Mouse (Mus musculus) heart, postnatal 36 days (tissue): ENCODE measurements around the gene Sirt7. TPM values are rescaled to one million over a fixed set of nuclear protein-coding genes. Genes with fewer than 3 reads are reported as not detected.

Experiments used
- DNase-seq, 2 experiments: peaks; one replicate each; pipeline ENCODE4 v3.0.0; 2021 to 2022
- intact Hi-C: fragments of 180-260 bp; cut with DNase I; formaldehyde crosslinking; loops from one replicate; pipeline ENCODE4 v1.15.1; 2025
- total RNA-seq, 2 experiments: library from RNA; stranded (reverse); gene quantifications; 2 replicates each; pipeline ENCODE4 v1.2.3; 2021

Sirt7 gene
- total RNA-seq, 2 experiments from 2014 or later: 10.0 to 10.1 TPM

- intact Hi-C loops: no loop called here
- DNase-seq: no peak
Measured at GRCm38 (mm10) chr11:120642939-120643600, 18.0 kb upstream of the Sirt7 start.

- intact Hi-C loops: no loop called here
Measured at GRCm38 (mm10) chr11:120641869-120642268, 16.8 kb upstream of the Sirt7 start.

GRCm38 (mm10) chr11:120641255-120641654 lies 16.2 kb upstream of the Sirt7 start:
- intact Hi-C loops: no loop called here
- no peak for DNase-seq

More at GRCm38 (mm10) chr11:120641869-120642268, 16.8 kb upstream of the Sirt7 start:
- DNase-seq: no peak

- intact Hi-C loops: no loop called here
- no peak for DNase-seq
Measured at GRCm38 (mm10) chr11:120634810-120635209, 9.8 kb upstream of the Sirt7 start.

- DNase-seq: peak; percentile 88 to 92
- intact Hi-C loops: no loop called here
Measured at GRCm38 (mm10) chr11:120633520-120634343, 8.7 kb upstream of the Sirt7 start, which contains the start of gene Mafg. Gene Mafg, minus strand, starts transcription at chr11:120633600.

- intact Hi-C loops: no loop called here
- DNase-seq: peak; percentile 71 to 82
Measured at GRCm38 (mm10) chr11:120632559-120633519, 7.8 kb upstream of the Sirt7 start.

GRCm38 (mm10) chr11:120631726-120632448 lies 6.8 kb upstream of the Sirt7 start:
- intact Hi-C loops: no loop called here
- no peak for DNase-seq

GRCm38 (mm10) chr11:120630881-120631725 lies 6.1 kb upstream of the Sirt7 start:
- intact Hi-C loops: no loop called here
- DNase-seq: no peak

GRCm38 (mm10) chr11:120630401-120630871 lies 5.4 kb upstream of the Sirt7 start:
- intact Hi-C loops: no loop called here
- peak in 1 of 2 experiments; percentile 63 for DNase-seq

GRCm38 (mm10) chr11:120629911-120630310 lies 4.9 kb upstream of the Sirt7 start:
- intact Hi-C loops: loop anchor here (5.0 kb wide), 1 partner anchor 42 kb away; the partner anchor contains the start of gene Aspscr1
- peak; percentile 63 to 66 for DNase-seq

- DNase-seq: no peak
- intact Hi-C loops: loop anchor here (5.0 kb wide), 1 partner anchor 43 kb away; the partner anchor contains the start of gene Aspscr1
Measured at GRCm38 (mm10) chr11:120629341-120629730, 4.3 kb upstream of the Sirt7 start.

GRCm38 (mm10) chr11:120628601-120629340 lies 3.7 kb upstream of the Sirt7 start:
- DNase-seq: no peak
- intact Hi-C loops: loop anchor here (5.0 kb wide), 1 partner anchor 44 kb away; the partner anchor contains the start of gene Aspscr1

- intact Hi-C loops: loop anchor here (5.0 kb wide), 1 partner anchor 45 kb away; the partner anchor contains the start of gene Aspscr1
- DNase-seq: no peak
Measured at GRCm38 (mm10) chr11:120627468-120628300, 2.6 kb upstream of the Sirt7 start.

- intact Hi-C loops: loop anchor here (5.0 kb wide), 1 partner anchor 45 kb away; the partner anchor contains the start of gene Aspscr1
- DNase-seq: no peak
Measured at GRCm38 (mm10) chr11:120626785-120627467, 1.9 kb upstream of the Sirt7 start.

- DNase-seq: peak; percentile 83 to 88
- intact Hi-C loops: loop anchor here (1.0 to 5.0 kb wide), 2 partner anchors 48 to 88 kb away; partner anchors contain the start of gene Aspscr1
Measured at GRCm38 (mm10) chr11:120624680-120625111, 344 bp downstream of the Sirt7 start.
